8 mouse cellular contexts compared by ENCODE assay signal in genomic region chr19:46148372-46148760, GRCm38 (mm10). TPM values are rescaled to one million over a fixed set of nuclear protein-coding genes. Genes with fewer than 3 reads are reported as not detected.
DNase-seq lines count a peak whose midpoint lies in the region; ATAC-seq and TF ChIP-seq lines count a peak whose summit lies in the region.

No protein-coding gene starts in this region.

- no peak for TF ChIP-seq POLR2A in embryonic fibroblast, embryonic 13.5 days (IDR thresholded peaks at IDR 0.05; ENCODE audit: low read depth, low read length)

- H3K4me2 ChIP-seq in heart, embryonic 14.5 days (ENCODE audit: low read length), result peak overlapping the region; percentile 96
- peak overlapping the region; percentile 96 for H3K4me2 ChIP-seq in lung, embryonic 15.5 days

- whole genome bisulfite sequencing in heart, embryonic 14.5 days, result 1% methylated on average over 27 of the region's 27 CpGs
- WGBS in lung, embryonic 15.5 days, result 0% methylated on average over 27 of the region's 27 CpGs

- DNase-seq in 3T3-L1 (ENCODE audit: low read depth, low spot score) (peak; percentile 85), ZHBTc4 (ENCODE audit: low read depth, low spot score) (peak; percentile 98)
- peak; percentile 93 for DNase-seq in kidney, postnatal 10 days
- DNase-seq in ovary, postnatal 10 days (ENCODE audit: low spot score), result peak; percentile 63
- peak; percentile 82 for DNase-seq in thymus, postnatal 0 days (ENCODE audit: low spot score)

- peaks cover 48% of the 10 kb centered on the region for H3K27me3 ChIP-seq in heart, embryonic 14.5 days (ENCODE audit: control insufficient read depth, insufficient read depth, low read length)
- H3K27me3 ChIP-seq in lung, embryonic 15.5 days, result peaks cover 71% of the 10 kb centered on the region

- H3K9ac ChIP-seq in heart, embryonic 14.5 days (ENCODE audit: low read length), result peak overlapping the region; percentile 59
- H3K9ac ChIP-seq in lung, embryonic 15.5 days, result peak overlapping the region; percentile 16; the same call in 1 of the 2 replicates

- TF ChIP-seq CTCF in embryonic fibroblast, embryonic 13.5 days (IDR thresholded peaks at IDR 0.05; ENCODE audit: borderline replicate concordance, insufficient read depth, low read length), result no peak

- H3K9me3 ChIP-seq in heart, embryonic 14.5 days (ENCODE audit: control insufficient read depth, low read length), result no peaks in the 10 kb centered on the region
- no peaks in the 10 kb centered on the region for H3K9me3 ChIP-seq in lung, embryonic 15.5 days

- no peak overlapping the region for H3K27ac ChIP-seq in embryonic fibroblast, embryonic 13.5 days (ENCODE audit: insufficient read depth, low read length)
- H3K27ac ChIP-seq in heart, embryonic 14.5 days (replicated peaks in 1 of 2; ENCODE audit: control insufficient read depth in 1 of 2, insufficient read depth in 1 of 2, low read depth in 2 of 2, low read length in 2 of 2), result no peak overlapping the region
- no peak overlapping the region for H3K27ac ChIP-seq in lung, embryonic 15.5 days

- no peaks in the 10 kb centered on the region for H3K36me3 ChIP-seq in heart, embryonic 14.5 days (ENCODE audit: control insufficient read depth, insufficient read depth, low read length)
- no peaks in the 10 kb centered on the region for H3K36me3 ChIP-seq in lung, embryonic 15.5 days

- ATAC-seq in heart, embryonic 14.5 days (ENCODE audit: insufficient number of reproducible peaks, insufficient read depth, low FRiP score, low read depth), result peak; percentile 73
- ATAC-seq in lung, embryonic 15.5 days (ENCODE audit: borderline replicate concordance, extremely low read depth, low FRiP score, low TSS enrichment), result peak; percentile 84

- peak overlapping the region; percentile 50 for H3K4me3 ChIP-seq in embryonic fibroblast, embryonic 13.5 days (ENCODE audit: insufficient read depth, low read length)
- H3K4me3 ChIP-seq in heart, embryonic 14.5 days (ENCODE audit: control insufficient read depth in 1 of 2, insufficient read depth in 1 of 2, low read depth in 1 of 2, low read length in 2 of 2), result peak overlapping the region; percentile 54 to 58
- H3K4me3 ChIP-seq in lung, embryonic 15.5 days, result peak overlapping the region; percentile 62

- H3K4me1 ChIP-seq in embryonic fibroblast, embryonic 13.5 days (ENCODE audit: control insufficient read depth, insufficient read depth, low read length), result no peaks in the 10 kb centered on the region
- peaks cover 12 to 17% of the 10 kb centered on the region in 2 experiments for H3K4me1 ChIP-seq in heart, embryonic 14.5 days (ENCODE audit: control insufficient read depth in 2 of 2, insufficient read depth in 2 of 2, low read length in 2 of 2)
- H3K4me1 ChIP-seq in lung, embryonic 15.5 days, result peaks cover 27% of the 10 kb centered on the region

RNA-seq across cellular contexts. Expression of gene Pitx3, which starts 0.2 kb away (rescaled TPM):
- polyA plus RNA-seq in embryonic fibroblast, embryonic 13.5 days (2011; ENCODE audit: insufficient read length, low read depth, missing spikeins), result not detected in 2 replicates
- polyA plus RNA-seq in heart, embryonic 14.5 days (2014; fragmentation: Nextera tagmentation; extraction: Ambion mirVana), result 0.51 and 0.66 TPM in 2 replicates
- 0.39 and 0.53 TPM in 2 replicates for polyA plus RNA-seq in lung, embryonic 15.5 days (2015; fragmentation: Nextera tagmentation; extraction: Ambion mirVana)
- polyA plus RNA-seq in thymus, postnatal 0 days (2015; fragmentation: Nextera tagmentation; extraction: Ambion mirVana), result not detected in 2 replicates

RNA-seq across cellular contexts. Expression of gene Gbf1, which starts 3.9 kb away (rescaled TPM):
- polyA plus RNA-seq in embryonic fibroblast, embryonic 13.5 days (2011; ENCODE audit: insufficient read length, low read depth, missing spikeins), result 64.8 and 86.4 TPM in 2 replicates
- 43.5 and 45.0 TPM in 2 replicates for polyA plus RNA-seq in heart, embryonic 14.5 days (2014; fragmentation: Nextera tagmentation; extraction: Ambion mirVana)
- 62.4 and 65.0 TPM in 2 replicates for polyA plus RNA-seq in lung, embryonic 15.5 days (2015; fragmentation: Nextera tagmentation; extraction: Ambion mirVana)
- 28.6 and 28.7 TPM in 2 replicates for polyA plus RNA-seq in thymus, postnatal 0 days (2015; fragmentation: Nextera tagmentation; extraction: Ambion mirVana)

RNA-seq across cellular contexts. Expression of gene Elovl3, which starts 16.7 kb away (rescaled TPM):
- polyA plus RNA-seq in embryonic fibroblast, embryonic 13.5 days (2011; ENCODE audit: insufficient read length, low read depth, missing spikeins), result not detected in 2 replicates
- not detected in 2 replicates for polyA plus RNA-seq in heart, embryonic 14.5 days (2014; fragmentation: Nextera tagmentation; extraction: Ambion mirVana)
- polyA plus RNA-seq in lung, embryonic 15.5 days (2015; fragmentation: Nextera tagmentation; extraction: Ambion mirVana), result not detected in 2 replicates
- 0.08 and 0.26 TPM in 2 replicates for polyA plus RNA-seq in thymus, postnatal 0 days (2015; fragmentation: Nextera tagmentation; extraction: Ambion mirVana)
